Mouse (Mus musculus) heart, adult 2 months (tissue): ENCODE measurements at regions not wholly inside any gene's neighbourhood (a gene's known extent, or its start where the extent isn't known, plus 50 kb on each side); places are given as distances from the start of the nearest gene placed in this dataset.

Experiments
- DNase-seq, 2 experiments: peaks; one replicate each; pipeline ENCODE4 v3.0.0; 2021
- H3K27ac ChIP-seq: fragments of 200-600 bp; 2 replicates; pipeline ENCODE4 v1.8.1; 2022
- H3K27me3 ChIP-seq: fragments of 200-500 bp; 2 replicates; pipeline ENCODE4 v1.6.1; 2012; ENCODE audit warnings: mild to moderate bottlenecking, low read length, inconsistent platforms, mixed read lengths; ENCODE audit not compliant: control insufficient read depth, insufficient read depth
- H3K36me3 ChIP-seq: fragments of 200-500 bp; 2 replicates; pipeline ENCODE4 v1.6.1; 2012; ENCODE audit warnings: low read length, inconsistent platforms; ENCODE audit not compliant: control insufficient read depth, insufficient read depth
- H3K4me1 ChIP-seq: fragments of 200-500 bp; 2 replicates; pipeline ENCODE4 v1.6.1; 2011; ENCODE audit warnings: low read length; ENCODE audit not compliant: control insufficient read depth, insufficient read depth
- H3K4me3 ChIP-seq: fragments of 200-600 bp; 2 replicates; pipeline ENCODE4 v1.8.1; 2022
- H3K79me2 ChIP-seq: fragments of 200-500 bp; replicated peaks from 2 replicates; pipeline ENCODE4 v1.6.1; 2012; ENCODE audit warnings: mild to moderate bottlenecking, inconsistent platforms, low read length, moderate library complexity, mixed read lengths; ENCODE audit not compliant: control insufficient read depth, insufficient read depth
- H3K9ac ChIP-seq: fragments of 200-500 bp; 2 replicates; pipeline ENCODE4 v1.6.1; 2012; ENCODE audit warnings: low read depth, mild to moderate bottlenecking, control low read depth, inconsistent platforms, low read length, mixed read lengths
- CTCF ChIP-seq: fragments of 200-600 bp; IDR thresholded peaks from 2 replicates; pipeline ENCODE4 v1.8.1; 2022; ENCODE audit warnings: antibody characterized with exemption, mild to moderate bottlenecking, moderate library complexity
- EP300 ChIP-seq: fragments of 200-500 bp; IDR thresholded peaks from 2 replicates; pipeline ENCODE4 v1.6.1; 2011; ENCODE audit warnings: low read depth, low read length, control low read depth; ENCODE audit not compliant: insufficient read depth
- POLR2A ChIP-seq: fragments of 200-500 bp; IDR thresholded peaks from 2 replicates; pipeline ENCODE4 v1.6.1; 2011; ENCODE audit warnings: mild to moderate bottlenecking, low read depth, low read length, control low read depth; ENCODE audit not compliant: insufficient read depth
- WGBS: fragments of 180-500 bp; shearing (Covaris S2); methylation state at CpG from one replicate; pipeline ENCODE4 v1.1.7; 2018; 5-methylcytosine and 5-hydroxymethylcytosine counted together
- intact Hi-C: fragments of 180-260 bp; cut with DNase I; formaldehyde crosslinking; loops from one replicate; pipeline ENCODE4 v1.15.1; 2025

DNA sequence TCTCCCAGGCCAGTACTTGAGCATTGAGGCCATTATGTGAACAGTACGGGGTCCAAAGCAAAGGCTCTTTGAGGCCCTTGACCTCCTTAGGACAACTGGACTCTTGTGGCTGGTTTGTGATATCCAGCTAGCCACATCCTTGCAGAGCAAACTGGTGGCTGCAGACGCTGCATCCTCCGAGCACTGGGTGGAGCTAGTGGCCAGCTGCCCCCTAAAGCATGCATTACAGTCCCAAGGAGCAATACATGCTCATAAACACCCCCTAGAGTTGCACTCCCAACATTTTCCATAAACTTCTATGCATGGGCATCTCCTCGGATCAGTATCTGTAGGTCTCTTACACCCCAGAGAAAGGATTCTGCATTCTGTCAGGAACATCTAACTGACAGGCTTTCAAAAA lies 86.4 kb upstream of the Zmiz1 start:
- no peak overlapping the region for H3K9ac ChIP-seq
- H3K4me1 ChIP-seq: peaks cover 7% of the 10 kb centered on the region
- no peak overlapping the region for H3K27ac ChIP-seq
- H3K4me3 ChIP-seq: no peak overlapping the region
- peak; percentile 62 for TF ChIP-seq CTCF
- TF ChIP-seq EP300: no peak
- no peaks in the 10 kb centered on the region for H3K36me3 ChIP-seq
- 68% methylated on average over 4 of the region's 4 CpGs for WGBS
- DNase-seq: no peak
- no peaks in the 10 kb centered on the region for H3K79me2 ChIP-seq
- no peaks in the 10 kb centered on the region for H3K27me3 ChIP-seq
- intact Hi-C loops: no loop called here

DNA sequence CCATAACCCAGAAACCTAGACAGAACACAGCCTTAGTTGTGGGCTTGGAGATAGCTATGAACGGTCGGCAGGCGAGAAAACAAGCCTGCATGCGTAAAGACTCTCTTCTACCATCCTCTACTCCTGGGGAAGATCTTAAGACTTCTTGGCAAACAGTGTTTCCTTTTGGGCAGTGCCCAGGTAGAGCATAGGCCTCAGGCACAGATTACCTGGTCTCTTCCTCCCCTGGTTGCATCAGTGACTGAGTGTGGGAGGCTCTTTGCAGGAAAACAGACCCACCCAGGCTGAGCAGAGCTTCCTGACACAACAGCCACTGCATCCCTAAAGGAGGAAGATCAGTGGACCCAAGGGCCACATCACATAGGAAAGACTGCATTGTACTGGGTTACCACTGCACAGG lies 85.8 kb upstream of the Zmiz1 start:
- Histone ChIP-seq H3K4me3 (no peak overlapping the region), H3K4me1 (peaks cover 7% of the 10 kb centered on the region), H3K79me2 (no peaks in the 10 kb centered on the region), H3K27ac (no peak overlapping the region), H3K27me3 (no peaks in the 10 kb centered on the region), H3K9ac (no peak overlapping the region), H3K36me3 (no peaks in the 10 kb centered on the region)
- intact Hi-C loops: no loop called here
- no peak for TF ChIP-seq CTCF
- no peak for TF ChIP-seq POLR2A
- TF ChIP-seq EP300: no peak
- WGBS: 84% methylated on average over 4 of the region's 4 CpGs
- no peak for DNase-seq

DNA sequence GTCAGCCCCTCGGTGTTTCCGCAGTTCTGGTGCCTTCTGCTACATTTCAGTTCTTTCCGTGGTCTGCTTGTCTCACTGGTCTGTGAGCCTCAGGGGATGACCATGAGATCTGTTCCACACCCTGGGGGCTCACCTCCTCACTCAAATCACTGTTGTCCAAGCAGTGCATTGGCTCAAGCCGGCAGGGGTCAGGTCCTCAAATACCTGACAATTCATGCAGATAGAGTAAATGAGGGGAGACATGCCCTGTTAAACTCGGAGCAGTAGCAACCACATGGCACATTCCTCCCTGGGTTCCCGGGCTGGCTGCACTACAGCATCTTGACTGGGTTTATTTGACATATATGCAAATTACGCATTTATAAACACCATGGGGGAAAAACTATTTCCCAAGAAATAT lies 84.0 kb upstream of the Zmiz1 start:
- H3K27me3 ChIP-seq: no peaks in the 10 kb centered on the region
- no peak overlapping the region for H3K4me3 ChIP-seq
- TF ChIP-seq CTCF: no peak
- no peak for TF ChIP-seq POLR2A
- no peak for TF ChIP-seq EP300
- H3K79me2 ChIP-seq: no peaks in the 10 kb centered on the region
- intact Hi-C loops: loop anchor here (5.0 kb wide), 2 partner anchors 142 to 192 kb away; no protein-coding TSS in a partner anchor
- H3K4me1 ChIP-seq: peaks cover 14% of the 10 kb centered on the region
- DNase-seq: no peak
- no peaks in the 10 kb centered on the region for H3K36me3 ChIP-seq
- H3K9ac ChIP-seq: no peak overlapping the region
- 90% methylated on average over 7 of the region's 7 CpGs for WGBS
- H3K27ac ChIP-seq: no peak overlapping the region

DNA sequence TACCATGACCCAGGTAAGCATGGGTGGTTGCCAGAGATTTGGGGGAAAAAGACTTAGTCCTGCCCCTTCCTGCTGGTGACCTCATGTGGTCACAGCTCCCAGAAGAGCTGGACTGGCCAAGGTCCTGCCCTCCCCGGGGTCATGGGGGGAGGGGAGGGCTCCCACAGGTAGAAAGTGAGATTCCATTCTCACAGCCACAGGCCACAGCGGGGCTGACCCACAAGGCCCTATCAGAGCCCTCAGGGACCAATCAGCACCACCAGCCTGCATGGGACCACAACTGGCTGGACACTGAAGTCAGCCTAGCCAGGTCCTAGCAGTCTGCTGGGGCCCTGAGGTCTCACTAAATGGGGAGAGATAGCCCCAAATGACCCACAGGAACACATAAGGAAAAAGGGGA lies 81.9 kb upstream of the Zmiz1 start:
- Histone ChIP-seq H3K4me3 (no peak overlapping the region), H3K27me3 (no peaks in the 10 kb centered on the region), H3K79me2 (no peaks in the 10 kb centered on the region), H3K27ac (peak overlapping the region; percentile 55), H3K36me3 (no peaks in the 10 kb centered on the region), H3K9ac (0 out of 2 replicates have a peak overlapping the region, but pooled peaks have one; percentile 14), H3K4me1 (peaks cover 9% of the 10 kb centered on the region)
- DNase-seq: no peak
- WGBS: 60% methylated on average over 2 of the region's 2 CpGs
- intact Hi-C loops: loop anchor here (5.0 kb wide), 2 partner anchors 140 to 190 kb away; no protein-coding TSS in a partner anchor
- TF ChIP-seq EP300: no peak

DNA sequence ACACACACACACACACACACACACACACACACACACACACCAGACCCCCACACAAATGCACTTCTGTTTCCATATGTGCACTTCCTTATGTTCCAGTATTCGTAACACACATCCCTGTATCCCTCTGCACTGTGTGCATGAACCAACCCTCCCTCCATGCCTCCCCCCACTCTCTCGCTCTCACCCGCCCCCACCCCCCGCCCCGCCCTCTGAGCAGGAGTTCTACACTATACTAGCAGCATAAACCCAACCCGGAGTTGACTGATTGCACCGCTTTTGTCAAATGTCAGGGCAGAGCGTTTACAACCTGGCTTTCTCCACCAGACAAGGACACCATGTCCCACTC lies 81.5 kb upstream of the Zmiz1 start:
- Histone ChIP-seq H3K27ac (peak overlapping the region; percentile 99), H3K36me3 (no peaks in the 10 kb centered on the region), H3K9ac (peak overlapping the region; percentile 33), H3K4me3 (peak overlapping the region; percentile 76), H3K79me2 (no peaks in the 10 kb centered on the region), H3K4me1 (peaks cover 9% of the 10 kb centered on the region), H3K27me3 (no peaks in the 10 kb centered on the region)
- intact Hi-C loops: loop anchor here (5.0 kb wide), 2 partner anchors 140 to 190 kb away; no protein-coding TSS in a partner anchor
- 9% methylated on average over 8 of the region's 8 CpGs for WGBS
- TF ChIP-seq POLR2A (no peak), CTCF (no peak), EP300 (no peak)
- no peak for DNase-seq

DNA sequence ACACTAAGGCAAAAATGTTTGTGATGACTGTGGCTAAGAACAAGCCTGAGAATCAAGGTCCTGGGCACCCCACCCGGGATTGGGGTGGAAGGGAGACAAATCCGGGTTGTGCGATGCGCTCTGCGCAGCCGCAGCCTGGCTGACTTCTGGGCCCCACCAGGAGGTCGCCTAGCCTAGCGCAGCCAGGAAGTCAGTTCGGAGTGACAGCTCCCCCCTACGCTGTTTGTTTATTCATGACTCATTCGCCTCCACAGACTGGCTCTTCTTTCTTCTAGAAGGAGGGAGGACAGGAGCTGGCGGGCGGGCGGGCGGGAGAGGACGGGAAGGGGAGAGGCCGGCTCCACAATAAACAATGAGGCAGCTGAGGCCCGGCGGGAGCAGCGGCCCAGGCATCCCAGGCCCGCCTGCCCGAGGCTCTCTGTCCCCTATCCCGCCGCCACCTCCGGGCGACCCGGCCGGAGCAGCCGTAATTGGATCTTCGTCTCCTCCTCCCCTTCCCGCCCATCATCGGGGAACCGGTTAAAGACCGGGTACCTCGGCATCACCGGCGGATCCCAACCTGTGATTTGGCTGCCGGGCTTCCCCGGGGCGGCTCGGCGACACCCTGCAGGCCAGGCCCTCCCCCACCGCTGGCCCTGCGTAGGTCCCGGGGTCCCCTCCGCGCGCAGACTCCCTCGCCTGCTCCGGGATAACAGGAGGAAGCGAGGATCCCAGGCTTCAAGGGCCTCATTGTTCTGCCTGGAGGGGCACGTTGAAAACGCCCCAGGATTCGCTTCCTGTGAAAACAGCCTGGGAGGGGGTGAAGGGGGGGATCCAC lies 80.9 kb upstream of the Zmiz1 start:
- H3K27ac ChIP-seq: peak overlapping the region; percentile 99
- H3K27me3 ChIP-seq: no peaks in the 10 kb centered on the region
- TF ChIP-seq POLR2A (peak; percentile 90), EP300 (peak; percentile 61; the same call in 1 of the 2 replicates), CTCF (peak; percentile 30)
- 2% methylated on average over 54 of the region's 54 CpGs for WGBS
- H3K36me3 ChIP-seq: no peaks in the 10 kb centered on the region
- no peaks in the 10 kb centered on the region for H3K79me2 ChIP-seq
- DNase-seq: peak; percentile 88 to 92
- peaks cover 9% of the 10 kb centered on the region for H3K4me1 ChIP-seq
- H3K4me3 ChIP-seq: peak overlapping the region; percentile 76
- intact Hi-C loops: loop anchor here (1.0 to 5.0 kb wide), 6 partner anchors 19 to 261 kb away; no protein-coding TSS in a partner anchor
- H3K9ac ChIP-seq: peak overlapping the region; percentile 83
